Mouse (Mus musculus) liver, adult 2 months (tissue): ENCODE measurements around the gene Nkx2-5. TPM values are rescaled to one million over a fixed set of nuclear protein-coding genes. Genes with fewer than 3 reads are reported as not detected.

Experiments
- DNase-seq: peaks from one replicate; pipeline ENCODE4 v3.0.0-alpha.2; 2011; ENCODE audit warnings: low read depth, low spot score; ENCODE audit errors: extremely low read depth
- H3K27ac ChIP-seq: fragments of 200-500 bp; replicated peaks from 2 replicates; pipeline ENCODE4 v1.5.1; 2012; ENCODE audit warnings: low read depth, mild to moderate bottlenecking, control low read depth, inconsistent platforms, low read length; ENCODE audit not compliant: insufficient read depth
- H3K27me3 ChIP-seq: fragments of 200-500 bp; 2 replicates; pipeline ENCODE4 v1.6.1; 2012; ENCODE audit warnings: mild to moderate bottlenecking, moderate library complexity, low read length, inconsistent platforms; ENCODE audit not compliant: control insufficient read depth, insufficient read depth
- H3K36me3 ChIP-seq: fragments of 200-500 bp; 2 replicates; pipeline ENCODE4 v1.6.1; 2012; ENCODE audit warnings: low read length, inconsistent platforms; ENCODE audit not compliant: control insufficient read depth, insufficient read depth
- H3K4me1 ChIP-seq: fragments of 200-500 bp; 2 replicates; pipeline ENCODE4 v1.6.1; 2011; ENCODE audit warnings: low read length; ENCODE audit not compliant: control insufficient read depth, insufficient read depth
- H3K4me3 ChIP-seq: fragments of 200-500 bp; 2 replicates; pipeline ENCODE4 v1.5.1; 2011; ENCODE audit warnings: low read depth, mild to moderate bottlenecking, control low read depth, low read length, moderate library complexity; ENCODE audit not compliant: insufficient read depth
- H3K79me2 ChIP-seq: fragments of 200-500 bp; 2 replicates; pipeline ENCODE4 v1.6.1; 2012; ENCODE audit warnings: inconsistent platforms, mild to moderate bottlenecking, low read length, moderate library complexity; ENCODE audit not compliant: control insufficient read depth, insufficient read depth
- H3K9ac ChIP-seq: fragments of 200-500 bp; 2 replicates; pipeline ENCODE4 v1.6.1; 2012; ENCODE audit warnings: low read depth, mild to moderate bottlenecking, control low read depth, inconsistent platforms, low read length
- CTCF ChIP-seq: fragments of 200-500 bp; IDR thresholded peaks from 2 replicates; pipeline ENCODE4 v1.5.1; 2011; ENCODE audit warnings: low read depth, low read length, control low read depth
- POLR2A ChIP-seq: fragments of 200-500 bp; IDR thresholded peaks from 2 replicates; pipeline ENCODE4 v1.6.1; 2011; ENCODE audit warnings: low read length, control low read depth; ENCODE audit not compliant: insufficient read depth; ENCODE audit errors: extremely low read depth
- WGBS: fragments of 180-500 bp; shearing (Covaris S2); methylation state at CpG from one replicate; pipeline ENCODE4 v1.1.7; 2018; 5-methylcytosine and 5-hydroxymethylcytosine counted together
- polyA plus RNA-seq: library from polyadenylated mRNA; depleted of rRNA; stranded (reverse); fragments of >200 nt; gene quantifications from 2 replicates; pipeline ENCODE4 v1.2.3, GENCODE M21; 2012
- total RNA-seq: library from RNA; depleted of rRNA; stranded (reverse); fragments of >200 nt; gene quantifications from 2 replicates; pipeline ENCODE4 v1.2.3, GENCODE M21; 2014

Gene Nkx2-5
- total and polyA plus RNA-seq, 2 experiments: not detected

GRCm38 (mm10) chr17:26884995-26885926 is 40.5 kb upstream of the Nkx2-5 start:
- Histone ChIP-seq H3K79me2 (no peaks in the 10 kb centered on the region), H3K4me3 (peak overlapping the region; percentile 7; the same call in 1 of the 2 replicates), H3K27me3 (no peaks in the 10 kb centered on the region), H3K4me1 (peaks cover 6% of the 10 kb centered on the region), H3K9ac (no peak overlapping the region), H3K36me3 (no peaks in the 10 kb centered on the region), H3K27ac (no peak overlapping the region)
- TF ChIP-seq POLR2A (no peak), CTCF (peak; percentile 69)
- peak; percentile 86 for DNase-seq
- 17% methylated on average over 25 of the region's 25 CpGs for WGBS

DNA sequence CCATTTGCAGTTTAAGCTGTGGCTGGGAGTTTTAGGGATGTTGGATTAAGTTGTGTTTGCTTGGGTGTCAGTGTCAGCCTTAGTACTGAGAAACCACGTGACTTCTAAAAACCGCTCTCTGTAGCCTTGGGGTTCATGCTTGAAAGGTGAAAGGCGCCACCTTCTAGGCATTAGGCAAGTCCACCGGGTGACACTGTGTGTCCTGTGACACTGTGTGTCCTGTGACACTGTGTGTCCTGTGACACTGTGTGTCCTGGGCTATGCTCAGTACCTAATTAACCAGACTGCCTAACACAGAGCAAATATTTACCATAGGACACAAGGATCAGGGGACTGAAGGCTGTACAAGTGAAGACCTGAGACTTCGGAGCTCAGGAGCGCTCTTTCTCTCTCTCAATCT is 38.8 kb upstream of the Nkx2-5 start:
- DNase-seq: peak; percentile 31
- Histone ChIP-seq H3K27me3 (no peaks in the 10 kb centered on the region), H3K4me1 (peaks cover 6% of the 10 kb centered on the region), H3K27ac (no peak overlapping the region), H3K4me3 (no peak overlapping the region), H3K79me2 (no peaks in the 10 kb centered on the region), H3K9ac (no peak overlapping the region), H3K36me3 (no peaks in the 10 kb centered on the region)
- 45% methylated on average over 6 of the region's 6 CpGs for WGBS
- TF ChIP-seq CTCF: no peak
- TF ChIP-seq POLR2A: no peak

GRCm38 (mm10) chr17:26882706-26883105 is 37.9 kb upstream of the Nkx2-5 start:
- Histone ChIP-seq H3K9ac (no peak overlapping the region), H3K36me3 (no peaks in the 10 kb centered on the region), H3K27ac (no peak overlapping the region), H3K79me2 (no peaks in the 10 kb centered on the region; the same call in 1 of the 2 replicates), H3K4me1 (peaks cover 6% of the 10 kb centered on the region), H3K4me3 (no peak overlapping the region), H3K27me3 (no peaks in the 10 kb centered on the region)
- 82% methylated on average over 1 of the region's 1 CpGs for WGBS
- no peak for TF ChIP-seq POLR2A
- no peak for DNase-seq

- Histone ChIP-seq H3K4me1 (peaks cover 2% of the 10 kb centered on the region; the same call in 1 of the 2 replicates), H3K9ac (no peak overlapping the region), H3K27me3 (no peaks in the 10 kb centered on the region), H3K4me3 (no peak overlapping the region), H3K79me2 (no peaks in the 10 kb centered on the region; the same call in 1 of the 2 replicates), H3K27ac (no peak overlapping the region), H3K36me3 (no peaks in the 10 kb centered on the region)
- 89% methylated on average over 6 of the region's 6 CpGs for WGBS
- no peak for TF ChIP-seq POLR2A
- peak; percentile 39 for TF ChIP-seq CTCF
- DNase-seq: no peak
Measured at GRCm38 (mm10) chr17:26879235-26879634, 34.4 kb upstream of the Nkx2-5 start.

DNA sequence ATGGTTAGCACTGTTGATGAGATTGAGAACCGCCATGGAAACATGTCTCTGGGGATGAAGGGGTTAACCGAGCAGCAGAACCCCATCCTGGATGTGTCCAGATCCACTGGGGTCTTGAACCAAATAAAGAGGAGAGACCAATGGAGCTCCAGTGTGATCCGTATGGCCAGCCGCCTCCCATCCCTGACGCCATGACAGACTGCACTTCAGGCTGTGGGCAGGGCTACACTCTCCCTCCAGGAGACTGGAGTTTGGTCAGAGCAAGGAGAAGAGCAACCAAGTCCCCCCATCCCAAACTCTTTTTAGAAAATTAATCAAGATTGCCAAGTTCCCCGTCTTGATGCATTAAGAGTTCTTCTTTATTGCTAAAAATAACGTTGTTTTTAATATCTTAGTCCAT is 33.1 kb upstream of the Nkx2-5 start:
- Histone ChIP-seq H3K9ac (no peak overlapping the region), H3K36me3 (no peaks in the 10 kb centered on the region), H3K79me2 (no peaks in the 10 kb centered on the region; the same call in 1 of the 2 replicates), H3K27ac (no peak overlapping the region), H3K4me3 (no peak overlapping the region), H3K27me3 (no peaks in the 10 kb centered on the region), H3K4me1 (no peaks in the 10 kb centered on the region)
- no peak for DNase-seq
- TF ChIP-seq CTCF (no peak), POLR2A (no peak)
- WGBS: 89% methylated on average over 7 of the region's 7 CpGs

GRCm38 (mm10) chr17:26874542-26874941 is 29.7 kb upstream of the Nkx2-5 start:
- Histone ChIP-seq H3K27me3 (no peaks in the 10 kb centered on the region), H3K27ac (no peak overlapping the region)
- 84% methylated on average over 11 of the region's 11 CpGs for WGBS

More at GRCm38 (mm10) chr17:26874542-26874941, 29.7 kb upstream of the Nkx2-5 start:
- H3K4me3 ChIP-seq: no peak overlapping the region
- TF ChIP-seq POLR2A (no peak), CTCF (no peak)
- no peak overlapping the region for H3K9ac ChIP-seq
- no peaks in the 10 kb centered on the region; the same call in 1 of the 2 replicates for H3K79me2 ChIP-seq
- H3K4me1 ChIP-seq: no peaks in the 10 kb centered on the region
- H3K36me3 ChIP-seq: no peaks in the 10 kb centered on the region
- DNase-seq: no peak
